Mouse (Mus musculus) kidney, adult 2 months (tissue): ENCODE results near the gene Myo18b.

ENCODE experiments used
- CTCF ChIP-seq: fragments of 200-500 bp; conservative IDR thresholded peaks from 2 replicates; pipeline ENCODE4 v1.5.1; 2011; ENCODE audit warnings: low read depth, mild to moderate bottlenecking, control low read depth, low read length, moderate library complexity, mixed read lengths; ENCODE audit not compliant: insufficient read depth, insufficient read length
- POLR2A ChIP-seq: fragments of 200-500 bp; IDR thresholded peaks from one replicate; pipeline ENCODE4 v1.6.1; 2011; ENCODE audit warnings: low read depth, low read length, control low read depth

DNA sequence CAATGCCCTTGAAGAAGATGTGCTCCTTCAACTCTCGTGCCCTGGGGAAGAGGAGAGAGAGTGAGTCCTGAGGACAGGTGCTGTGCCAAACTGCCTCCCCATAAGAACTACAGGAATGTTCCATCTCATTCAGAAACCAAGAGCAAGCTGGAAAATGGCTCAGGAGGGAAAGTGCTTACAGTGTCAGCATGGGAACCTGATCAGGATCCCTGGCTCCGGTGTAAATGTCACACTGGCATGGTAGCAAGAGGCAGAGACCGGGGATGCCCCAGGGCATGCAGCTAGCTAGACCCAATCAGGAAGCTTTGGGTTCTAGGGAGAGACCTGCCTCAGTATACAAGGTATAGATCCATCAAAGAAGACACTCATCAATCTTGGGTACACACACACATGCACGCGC, 29.3 kb upstream of the Myo18b start:
- TF ChIP-seq POLR2A (no peak), CTCF (no peak)
